Mouse (Mus musculus) neural tube, embryonic 11.5 days (tissue): ENCODE measurements at regions not wholly inside any gene's neighbourhood (a gene's known extent, or its start where the extent isn't known, plus 50 kb on each side); places are given as distances from the start of the nearest gene placed in this dataset.
"Not testable (repeated sequence)": the region's sequence is repeated elsewhere in the genome, so short reads cannot be mapped to it uniquely, and the experiment has no call there.

ENCODE experiments used
- ATAC-seq: fragments of 200-750 bp; cut with Nextera tagmentation; 2 replicates; pipeline ENCODE4 v1.8.0; 2017; ENCODE audit warnings: moderate number of reproducible peaks, mild to moderate bottlenecking, moderate TSS enrichment, moderate library complexity; ENCODE audit not compliant: insufficient read depth, low FRiP score, low TSS enrichment
- DNase-seq: peaks from one replicate; pipeline ENCODE4 v3.0.0-alpha.2; 2015; ENCODE audit warnings: low spot score
- H3K27ac ChIP-seq: fragments of 300-500 bp; sonication (generic); 2 replicates; pipeline ENCODE4 v1.5.1; 2014; ENCODE audit warnings: low read depth, mild to moderate bottlenecking, low read length
- H3K27me3 ChIP-seq: fragments of 300-500 bp; sonication (generic); 2 replicates; pipeline ENCODE4 v1.6.1; 2014; ENCODE audit warnings: mild to moderate bottlenecking, low read length, mixed read lengths; ENCODE audit not compliant: control insufficient read depth, insufficient read depth
- H3K36me3 ChIP-seq: fragments of 300-500 bp; sonication (generic); 2 replicates; pipeline ENCODE4 v1.6.1; 2014; ENCODE audit warnings: mild to moderate bottlenecking, low read length, moderate library complexity, mixed read lengths; ENCODE audit not compliant: control insufficient read depth, insufficient read depth
- H3K4me1 ChIP-seq: fragments of 300-500 bp; sonication (generic); 2 replicates; pipeline ENCODE4 v1.6.1; 2014; ENCODE audit warnings: low read length, mixed read lengths; ENCODE audit not compliant: control insufficient read depth, insufficient read depth
- H3K4me2 ChIP-seq: fragments of 300-500 bp; sonication (generic); 2 replicates; pipeline ENCODE4 v1.6.1; 2014; ENCODE audit warnings: low read depth, mild to moderate bottlenecking, moderate library complexity
- H3K4me3 ChIP-seq: fragments of 300-500 bp; sonication (generic); 2 replicates; pipeline ENCODE4 v1.5.1; 2014; ENCODE audit warnings: low read depth, low read length
- H3K9ac ChIP-seq: fragments of 300-500 bp; sonication (generic); 2 replicates; pipeline ENCODE4 v1.6.1; 2014; ENCODE audit warnings: mild to moderate bottlenecking, low read length
- H3K9me3 ChIP-seq: fragments of 300-500 bp; sonication (generic); 2 replicates; pipeline ENCODE4 v1.6.1; 2016; ENCODE audit warnings: low read length; ENCODE audit not compliant: control insufficient read depth
- WGBS: fragments of 180-500 bp; shearing (Covaris S2); extraction: QIAGEN DNeasy Blood & Tissue Kit; methylation state at CpG from one replicate; pipeline ENCODE4 v1.1.7; 2014; 5-methylcytosine and 5-hydroxymethylcytosine counted together

DNA sequence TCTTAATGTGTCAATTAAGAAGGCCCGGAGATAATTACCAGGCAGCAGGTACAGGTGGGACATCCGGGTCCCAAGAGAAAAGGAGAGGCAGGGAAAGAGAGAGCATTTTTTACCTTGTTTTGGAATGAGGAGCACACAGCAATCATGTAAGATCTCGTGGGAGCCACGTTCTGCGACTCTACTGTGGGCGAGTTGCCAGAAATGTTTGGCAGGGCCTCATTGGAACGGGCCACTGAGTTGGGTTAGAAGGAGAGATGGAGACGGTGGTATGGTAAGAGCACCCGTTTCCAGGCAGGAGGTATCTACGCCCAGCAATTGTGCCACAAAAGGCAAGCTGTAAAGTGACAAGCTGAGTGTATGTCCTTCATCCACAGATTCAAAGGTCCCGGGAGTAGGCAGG, 579.6 kb downstream of the Brinp3 start:
- no peak overlapping the region for H3K9ac ChIP-seq
- H3K27ac ChIP-seq: no peak overlapping the region
- H3K27me3 ChIP-seq: no peaks in the 10 kb centered on the region
- DNase-seq: no peak
- no peaks in the 10 kb centered on the region for H3K9me3 ChIP-seq
- 91% methylated on average over 11 of the region's 11 CpGs for WGBS
- no peak overlapping the region for H3K4me3 ChIP-seq
- H3K36me3 ChIP-seq: no peaks in the 10 kb centered on the region
- H3K4me1 ChIP-seq: no peaks in the 10 kb centered on the region
- no peak for ATAC-seq
- H3K4me2 ChIP-seq: no peak overlapping the region

DNA sequence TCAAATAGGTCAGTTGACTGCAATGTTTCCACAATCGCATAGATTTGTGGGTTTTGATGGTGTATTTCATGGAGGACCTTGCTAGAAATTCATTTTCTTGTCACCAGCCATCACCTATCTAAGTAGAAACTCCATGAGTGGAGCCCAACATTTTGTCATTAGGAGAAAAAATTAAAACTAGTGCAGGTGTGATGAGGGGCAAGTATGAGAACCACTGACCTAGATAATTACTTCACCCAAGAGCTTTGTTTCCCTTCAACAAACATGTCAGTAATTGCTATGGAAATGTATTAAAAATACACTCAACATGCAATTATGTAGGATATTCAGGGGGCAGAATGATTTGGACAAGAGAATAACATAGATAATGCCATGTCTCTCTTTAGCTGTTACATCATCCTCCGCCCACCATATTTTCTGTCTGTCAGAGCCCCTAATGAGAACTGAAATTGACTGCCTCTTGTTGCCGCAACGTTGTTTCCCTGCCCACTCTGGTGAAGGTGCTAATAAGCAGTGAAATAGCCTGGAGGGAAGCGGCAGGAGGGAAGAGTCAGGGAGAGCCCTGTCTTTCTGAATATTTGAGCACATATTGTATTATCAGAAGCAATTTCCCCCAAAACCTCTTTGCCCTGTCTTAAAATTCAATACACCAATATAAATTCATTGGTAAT, 589.7 kb downstream of the Brinp3 start:
- Histone ChIP-seq H3K9me3 (no peaks in the 10 kb centered on the region), H3K4me2 (no peak overlapping the region), H3K4me3 (no peak overlapping the region), H3K9ac (no peak overlapping the region), H3K27ac (no peak overlapping the region), H3K4me1 (no peaks in the 10 kb centered on the region), H3K27me3 (no peaks in the 10 kb centered on the region), H3K36me3 (no peaks in the 10 kb centered on the region)
- WGBS: 42% methylated on average over 5 of the region's 5 CpGs
- DNase-seq (no peak), ATAC-seq (no peak; the same call in 1 of the 2 replicates)

DNA sequence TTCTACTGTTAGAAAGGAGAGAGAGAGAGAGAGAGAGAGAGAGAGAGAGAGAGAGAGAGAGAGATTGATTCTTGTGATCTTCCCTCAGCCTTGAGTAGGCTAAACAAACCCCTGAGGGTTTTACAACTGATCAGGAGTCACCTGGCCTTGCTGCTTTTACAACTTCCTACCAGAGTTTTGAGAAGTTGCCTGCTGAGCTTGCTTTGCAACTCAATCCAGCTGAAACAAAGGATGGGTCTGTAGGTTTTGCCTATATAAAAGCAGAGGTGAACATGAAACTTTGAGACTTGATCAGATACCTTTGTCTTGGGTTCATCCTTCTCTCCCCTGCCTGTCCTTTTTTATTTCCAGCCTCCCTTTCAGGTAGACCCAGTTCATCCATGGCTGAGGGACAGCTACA, 631.0 kb downstream of the Brinp3 start:
- no peak overlapping the region for H3K4me3 ChIP-seq
- H3K9ac ChIP-seq: no peak overlapping the region
- H3K9me3 ChIP-seq: no peaks in the 10 kb centered on the region
- no peaks in the 10 kb centered on the region for H3K36me3 ChIP-seq
- DNase-seq (no peak), ATAC-seq (no peak)
- H3K4me1 ChIP-seq: no peaks in the 10 kb centered on the region
- H3K27me3 ChIP-seq: no peaks in the 10 kb centered on the region
- no peak overlapping the region for H3K27ac ChIP-seq
- H3K4me2 ChIP-seq: no peak overlapping the region

DNA sequence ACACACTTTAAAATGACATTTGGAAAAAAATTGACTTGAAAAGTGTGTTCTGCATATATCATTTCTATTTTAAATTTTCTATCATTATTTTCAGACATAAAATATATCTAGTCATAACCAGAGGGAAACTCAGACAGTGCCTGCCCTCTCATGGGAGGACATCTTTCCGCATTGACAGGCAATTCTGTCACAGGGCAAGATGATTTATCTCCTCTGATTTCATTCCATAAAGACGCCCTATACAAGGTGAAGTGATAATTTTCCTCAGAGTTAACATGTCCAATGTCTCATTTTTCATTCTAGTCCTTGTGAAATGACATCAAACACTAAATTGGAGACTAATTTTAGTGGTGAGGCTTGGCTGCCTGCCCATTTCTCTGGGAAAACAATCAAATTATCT, 643.6 kb downstream of the Brinp3 start:
- Histone ChIP-seq H3K27ac (no peak overlapping the region), H3K36me3 (no peaks in the 10 kb centered on the region), H3K9me3 (no peaks in the 10 kb centered on the region), H3K4me3 (no peak overlapping the region), H3K4me2 (no peak overlapping the region), H3K9ac (no peak overlapping the region), H3K27me3 (no peaks in the 10 kb centered on the region), H3K4me1 (no peaks in the 10 kb centered on the region)
- no peak for ATAC-seq
- DNase-seq: no peak
- 62% methylated on average over 2 of the region's 2 CpGs for WGBS

DNA sequence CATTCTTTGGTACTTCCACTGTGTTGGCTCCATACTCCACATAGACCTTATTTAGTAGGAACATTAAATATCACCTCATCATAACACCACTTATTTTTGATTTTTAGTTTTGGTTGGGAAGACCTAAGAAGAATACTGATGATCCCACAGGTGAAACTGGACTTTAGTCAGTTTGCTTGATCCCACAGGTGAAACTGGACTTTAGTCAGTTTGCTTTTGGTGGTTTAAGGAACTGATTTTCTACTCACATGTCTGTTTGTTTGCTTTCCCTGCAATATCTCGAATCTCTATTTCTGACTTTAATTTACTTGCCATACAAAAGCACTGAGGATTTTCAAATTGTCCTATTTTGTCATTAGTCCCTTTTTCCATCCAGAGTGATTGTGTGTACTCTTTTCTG, 680.8 kb downstream of the Brinp3 start:
- ATAC-seq (no peak), DNase-seq (no peak)
- no peak overlapping the region for H3K4me3 ChIP-seq
- H3K4me1 ChIP-seq: no peaks in the 10 kb centered on the region
- H3K27me3 ChIP-seq: no peaks in the 10 kb centered on the region
- no peaks in the 10 kb centered on the region for H3K9me3 ChIP-seq
- no peaks in the 10 kb centered on the region for H3K36me3 ChIP-seq
- 80% methylated on average over 1 of the region's 1 CpGs for WGBS
- H3K27ac ChIP-seq: no peak overlapping the region
- H3K4me2 ChIP-seq: no peak overlapping the region
- no peak overlapping the region for H3K9ac ChIP-seq

DNA sequence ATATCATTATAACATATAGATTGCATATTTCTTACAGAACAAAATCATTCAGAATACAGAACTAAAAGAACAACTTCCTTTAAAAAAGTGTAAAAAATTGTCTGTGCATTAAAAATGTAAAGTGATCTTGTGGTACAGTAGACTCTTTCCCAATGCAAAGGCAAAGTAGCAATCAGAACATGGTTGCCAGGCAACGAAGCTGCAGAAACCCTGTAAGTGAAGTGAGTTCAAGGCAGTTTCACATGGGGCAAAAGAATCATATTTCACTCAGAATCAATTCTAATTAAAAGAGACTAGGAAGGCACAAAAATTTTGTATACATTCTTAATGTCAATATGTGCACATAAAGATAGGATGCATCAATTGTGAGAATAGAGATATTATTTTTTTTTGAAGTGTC, 692.2 kb downstream of the Brinp3 start:
- no peak overlapping the region for H3K27ac ChIP-seq
- DNase-seq: no peak

GRCm38 (mm10) chr1:147187251-147188025, 692.9 kb downstream of the Brinp3 start:
- no peaks in the 10 kb centered on the region for H3K27me3 ChIP-seq
- H3K9me3 ChIP-seq: no peaks in the 10 kb centered on the region
- H3K4me3 ChIP-seq: no peak overlapping the region
- no peak overlapping the region for H3K9ac ChIP-seq
- H3K4me2 ChIP-seq: no peak overlapping the region
- no peak for DNase-seq
- no peak for ATAC-seq
- no peaks in the 10 kb centered on the region for H3K4me1 ChIP-seq
- no peaks in the 10 kb centered on the region for H3K36me3 ChIP-seq
- H3K27ac ChIP-seq: no peak overlapping the region
- 72% methylated on average over 6 of the region's 6 CpGs for WGBS

More for the DNA sequence above, 692.2 kb downstream of the Brinp3 start:
- Histone ChIP-seq H3K27me3 (no peaks in the 10 kb centered on the region), H3K4me2 (no peak overlapping the region), H3K36me3 (no peaks in the 10 kb centered on the region), H3K4me3 (no peak overlapping the region), H3K9ac (no peak overlapping the region), H3K9me3 (no peaks in the 10 kb centered on the region), H3K4me1 (no peaks in the 10 kb centered on the region)
- no peak for ATAC-seq
- WGBS: 84% methylated on average over 1 of the region's 1 CpGs

DNA sequence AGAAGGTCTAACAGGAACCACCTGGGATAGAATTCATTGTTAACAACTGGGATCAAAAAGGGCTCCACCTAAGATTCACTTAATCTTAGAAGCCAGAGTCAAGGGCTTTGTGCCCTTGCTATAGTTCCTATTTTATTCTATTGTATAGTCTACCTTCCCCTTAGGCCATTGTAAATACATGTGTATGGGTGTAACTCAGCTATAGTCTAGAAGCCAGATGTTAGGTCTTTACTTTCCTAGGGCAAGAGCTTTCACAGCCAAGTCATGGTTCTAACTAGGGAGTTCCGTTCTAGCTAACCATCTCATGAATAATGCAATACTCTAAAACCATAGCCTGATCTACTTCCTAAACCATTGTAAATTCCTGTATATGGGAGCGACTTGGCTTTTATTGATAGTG, 705.4 kb downstream of the Brinp3 start:
- H3K4me1 ChIP-seq, H3K9me3 ChIP-seq, H3K27ac ChIP-seq, H3K9ac ChIP-seq, H3K27me3 ChIP-seq, ATAC-seq, H3K4me2 ChIP-seq, H3K4me3 ChIP-seq, DNase-seq, H3K36me3 ChIP-seq: not testable (repeated sequence)
- WGBS: 84% methylated on average over 2 of the region's 2 CpGs

DNA sequence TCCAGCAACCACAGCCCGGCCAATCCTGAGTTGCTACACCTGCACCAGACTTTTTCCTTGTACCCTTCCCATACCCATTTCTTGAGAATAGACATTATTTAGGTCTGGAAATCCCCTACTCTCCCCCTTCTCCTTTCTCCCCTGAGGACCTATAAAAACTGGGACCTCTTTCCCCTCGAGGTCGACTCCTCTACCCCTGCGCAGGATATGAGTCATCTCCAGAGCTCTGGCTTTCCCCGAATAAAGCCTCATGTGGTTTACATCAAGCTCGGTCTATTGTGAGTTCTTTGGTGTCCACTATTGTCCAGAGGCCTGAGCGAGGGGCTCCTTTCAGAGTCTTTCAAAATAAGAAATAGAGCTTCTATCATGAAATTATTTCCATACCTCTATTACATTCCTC, 720.3 kb downstream of the Brinp3 start:
- H3K4me2 ChIP-seq, H3K4me3 ChIP-seq, H3K9me3 ChIP-seq, H3K27me3 ChIP-seq, DNase-seq, H3K9ac ChIP-seq, H3K4me1 ChIP-seq, H3K36me3 ChIP-seq, ATAC-seq, H3K27ac ChIP-seq: not testable (repeated sequence)
- 82% methylated on average over 7 of the region's 7 CpGs for WGBS
